Mouse (Mus musculus) spleen, adult 2 months (tissue): ENCODE data around the gene BC030870.

ENCODE experiments used
- CTCF ChIP-seq: fragments of 200-500 bp; IDR thresholded peaks from 2 replicates; pipeline ENCODE4 v1.5.1; 2011; ENCODE audit warnings: mild to moderate bottlenecking, inconsistent platforms; ENCODE audit not compliant: insufficient read depth, insufficient read length, insufficient replicate concordance; ENCODE audit errors: extremely low read depth
- POLR2A ChIP-seq: fragments of 200-500 bp; IDR thresholded peaks from 2 replicates; pipeline ENCODE4 v1.6.1; 2011; ENCODE audit warnings: low read depth, low read length, inconsistent platforms

- TF ChIP-seq CTCF (no peak), POLR2A (no peak)
These were observed 67.2 kb downstream of the BC030870 start for GRCm38 (mm10) chr8:65062195-65062594.
